Mouse (Mus musculus): ENCODE results near the gene Otos. TPM values are rescaled to one million over a fixed set of nuclear protein-coding genes. Genes with fewer than 3 reads are reported as not detected.

Gene Otos
- total RNA-seq (2017): 17.1 and 21.5 TPM in 2 replicates

GRCm38 (mm10) chr1:92648673-92649072 is at the start of gene Otos:
TSS of gene Otos (minus strand) at chr1:92648841.
- peak; percentile 35 to 55 for ATAC-seq (replicated peaks in 1 of 2; ENCODE audit: insufficient read depth in 1 of 2, low FRiP score in 2 of 2, low TSS enrichment in 1 of 2, low read depth in 1 of 2, poor library complexity in 2 of 2, severe bottlenecking in 2 of 2)

- peak in 1 of 2 experiments; percentile 71; a peak in 3 of 4 replicates for ATAC-seq (replicated peaks in 1 of 2; ENCODE audit: insufficient read depth in 1 of 2, low FRiP score in 2 of 2, low TSS enrichment in 1 of 2, low read depth in 1 of 2, poor library complexity in 2 of 2, severe bottlenecking in 2 of 2)
Measured at GRCm38 (mm10) chr1:92696848-92697247, 48.2 kb upstream of the Otos start.

- ATAC-seq (replicated peaks in 1 of 2; ENCODE audit: insufficient read depth in 1 of 2, low FRiP score in 2 of 2, low TSS enrichment in 1 of 2, low read depth in 1 of 2, poor library complexity in 2 of 2, severe bottlenecking in 2 of 2): no peak
Measured at GRCm38 (mm10) chr1:92695751-92696150, 47.1 kb upstream of the Otos start.

- no peak; a peak in 1 of 4 replicates for ATAC-seq (replicated peaks in 1 of 2; ENCODE audit: insufficient read depth in 1 of 2, low FRiP score in 2 of 2, low TSS enrichment in 1 of 2, low read depth in 1 of 2, poor library complexity in 2 of 2, severe bottlenecking in 2 of 2)
Measured at GRCm38 (mm10) chr1:92691166-92691844, 42.7 kb upstream of the Otos start.

- ATAC-seq (replicated peaks in 1 of 2; ENCODE audit: insufficient read depth in 1 of 2, low FRiP score in 2 of 2, low TSS enrichment in 1 of 2, low read depth in 1 of 2, poor library complexity in 2 of 2, severe bottlenecking in 2 of 2): no peak
Measured at GRCm38 (mm10) chr1:92686994-92687393, 38.4 kb upstream of the Otos start.

GRCm38 (mm10) chr1:92683151-92683550 is 34.5 kb upstream of the Otos start:
- no peak for ATAC-seq (replicated peaks in 1 of 2; ENCODE audit: insufficient read depth in 1 of 2, low FRiP score in 2 of 2, low TSS enrichment in 1 of 2, low read depth in 1 of 2, poor library complexity in 2 of 2, severe bottlenecking in 2 of 2)

- no peak for ATAC-seq (replicated peaks in 1 of 2; ENCODE audit: insufficient read depth in 1 of 2, low FRiP score in 2 of 2, low TSS enrichment in 1 of 2, low read depth in 1 of 2, poor library complexity in 2 of 2, severe bottlenecking in 2 of 2)
Measured at GRCm38 (mm10) chr1:92680668-92681603, 32.3 kb upstream of the Otos start.

GRCm38 (mm10) chr1:92678757-92679156 is 30.1 kb upstream of the Otos start:
- ATAC-seq (replicated peaks in 1 of 2; ENCODE audit: insufficient read depth in 1 of 2, low FRiP score in 2 of 2, low TSS enrichment in 1 of 2, low read depth in 1 of 2, poor library complexity in 2 of 2, severe bottlenecking in 2 of 2): no peak

GRCm38 (mm10) chr1:92676676-92676975 is 28.0 kb upstream of the Otos start:
- ATAC-seq (replicated peaks in 1 of 2; ENCODE audit: insufficient read depth in 1 of 2, low FRiP score in 2 of 2, low TSS enrichment in 1 of 2, low read depth in 1 of 2, poor library complexity in 2 of 2, severe bottlenecking in 2 of 2): no peak

GRCm38 (mm10) chr1:92675932-92676675 is 27.5 kb upstream of the Otos start:
- ATAC-seq (replicated peaks in 1 of 2; ENCODE audit: insufficient read depth in 1 of 2, low FRiP score in 2 of 2, low TSS enrichment in 1 of 2, low read depth in 1 of 2, poor library complexity in 2 of 2, severe bottlenecking in 2 of 2): peak; percentile 52 to 60; a peak in 3 of 4 replicates

GRCm38 (mm10) chr1:92673258-92673782 is 24.7 kb upstream of the Otos start:
- no peak for ATAC-seq (replicated peaks in 1 of 2; ENCODE audit: insufficient read depth in 1 of 2, low FRiP score in 2 of 2, low TSS enrichment in 1 of 2, low read depth in 1 of 2, poor library complexity in 2 of 2, severe bottlenecking in 2 of 2)

GRCm38 (mm10) chr1:92671326-92671725 is 22.7 kb upstream of the Otos start:
- ATAC-seq (replicated peaks in 1 of 2; ENCODE audit: insufficient read depth in 1 of 2, low FRiP score in 2 of 2, low TSS enrichment in 1 of 2, low read depth in 1 of 2, poor library complexity in 2 of 2, severe bottlenecking in 2 of 2): no peak

- ATAC-seq (replicated peaks in 1 of 2; ENCODE audit: insufficient read depth in 1 of 2, low FRiP score in 2 of 2, low TSS enrichment in 1 of 2, low read depth in 1 of 2, poor library complexity in 2 of 2, severe bottlenecking in 2 of 2): no peak
Measured at GRCm38 (mm10) chr1:92669430-92669829, 20.8 kb upstream of the Otos start.

- ATAC-seq (replicated peaks in 1 of 2; ENCODE audit: insufficient read depth in 1 of 2, low FRiP score in 2 of 2, low TSS enrichment in 1 of 2, low read depth in 1 of 2, poor library complexity in 2 of 2, severe bottlenecking in 2 of 2): no peak
Measured at GRCm38 (mm10) chr1:92667106-92667505, 18.5 kb upstream of the Otos start.

- ATAC-seq (replicated peaks in 1 of 2; ENCODE audit: insufficient read depth in 1 of 2, low FRiP score in 2 of 2, low TSS enrichment in 1 of 2, low read depth in 1 of 2, poor library complexity in 2 of 2, severe bottlenecking in 2 of 2): 0 out of 4 replicates have a peak, but pooled peaks have one; percentile 12 to 15
Measured at GRCm38 (mm10) chr1:92659392-92659791, 10.8 kb upstream of the Otos start.

GRCm38 (mm10) chr1:92657025-92657820 is 8.6 kb upstream of the Otos start:
- ATAC-seq (replicated peaks in 1 of 2; ENCODE audit: insufficient read depth in 1 of 2, low FRiP score in 2 of 2, low TSS enrichment in 1 of 2, low read depth in 1 of 2, poor library complexity in 2 of 2, severe bottlenecking in 2 of 2): no peak

GRCm38 (mm10) chr1:92654676-92655075 is 6.0 kb upstream of the Otos start:
- no peak for ATAC-seq (replicated peaks in 1 of 2; ENCODE audit: insufficient read depth in 1 of 2, low FRiP score in 2 of 2, low TSS enrichment in 1 of 2, low read depth in 1 of 2, poor library complexity in 2 of 2, severe bottlenecking in 2 of 2)
